Mouse (Mus musculus) heart, embryonic 14.5 days (tissue): Measurements from ENCODE around the gene Xpnpep1. TPM values are rescaled to one million over a fixed set of nuclear protein-coding genes. Genes with fewer than 3 reads are reported as not detected.
A peak's percentile ranks its signal among the peaks of the same experiment; 100 is the strongest.

ENCODE experiments used
- ATAC-seq: fragments of 200-750 bp; cut with Nextera tagmentation; 2 replicates; pipeline ENCODE4 v1.8.0; 2017; ENCODE audit warnings: low read depth, moderate TSS enrichment; ENCODE audit not compliant: insufficient number of reproducible peaks, insufficient read depth, low FRiP score
- H3K27ac ChIP-seq, 2 experiments: fragments of 200-500 bp in 1 of 2; fragments of 300-500 bp in 1 of 2; sonication (generic) in 1 of 2; replicated peaks in 1 of 2; 2 replicates each; pipeline ENCODE4 v1.5.1; 2012 to 2014; ENCODE audit warnings: low read depth in 2 of 2, low read length in 2 of 2, control low read depth in 1 of 2, mild to moderate bottlenecking in 1 of 2, mixed read lengths in 1 of 2; ENCODE audit not compliant: control insufficient read depth in 1 of 2, insufficient read depth in 1 of 2
- H3K27me3 ChIP-seq: fragments of 300-500 bp; sonication (generic); 2 replicates; pipeline ENCODE4 v1.6.1; 2014; ENCODE audit warnings: mild to moderate bottlenecking, low read length, control low read depth; ENCODE audit not compliant: control insufficient read depth, insufficient read depth
- H3K36me3 ChIP-seq: fragments of 300-500 bp; sonication (generic); 2 replicates; pipeline ENCODE4 v1.6.1; 2014; ENCODE audit warnings: mild to moderate bottlenecking, control low read depth, low read length, mixed read lengths; ENCODE audit not compliant: control insufficient read depth, insufficient read depth
- H3K4me1 ChIP-seq, 2 experiments: fragments of 200-500 bp in 1 of 2; fragments of 300-500 bp in 1 of 2; sonication (generic) in 1 of 2; 2 replicates each; pipeline ENCODE4 v1.6.1; 2012 to 2014; ENCODE audit warnings: low read length in 2 of 2, control low read depth in 1 of 2, mixed read lengths in 1 of 2; ENCODE audit not compliant: control insufficient read depth in 2 of 2, insufficient read depth in 2 of 2
- H3K4me2 ChIP-seq: fragments of 300-500 bp; sonication (generic); 2 replicates; pipeline ENCODE4 v1.6.1; 2014; ENCODE audit warnings: mild to moderate bottlenecking, low read length
- H3K4me3 ChIP-seq, 2 experiments: fragments of 200-500 bp in 1 of 2; fragments of 300-500 bp in 1 of 2; sonication (generic) in 1 of 2; 2 replicates each; pipeline ENCODE4 v1.5.1; 2012 to 2014; ENCODE audit warnings: low read length in 2 of 2, mild to moderate bottlenecking in 2 of 2, control low read depth in 1 of 2, low read depth in 1 of 2, moderate library complexity in 1 of 2; ENCODE audit not compliant: control insufficient read depth in 1 of 2, insufficient read depth in 1 of 2
- H3K9ac ChIP-seq: fragments of 300-500 bp; sonication (generic); 2 replicates; pipeline ENCODE4 v1.6.1; 2014; ENCODE audit warnings: mild to moderate bottlenecking, low read length
- H3K9me3 ChIP-seq: fragments of 300-500 bp; sonication (generic); 2 replicates; pipeline ENCODE4 v1.6.1; 2016; ENCODE audit warnings: low read length, control low read depth; ENCODE audit not compliant: control insufficient read depth
- WGBS: fragments of 180-500 bp; shearing (Covaris S2); extraction: QIAGEN DNeasy Blood & Tissue Kit; methylation state at CpG from one replicate; pipeline ENCODE4 v1.1.7; 2014; 5-methylcytosine and 5-hydroxymethylcytosine counted together
- polyA plus RNA-seq: library from polyadenylated mRNA; unstranded; fragments of >200 nt; fragmentation: Nextera tagmentation; extraction: Ambion mirVana; gene quantifications from 2 replicates; pipeline ENCODE4 v1.2.1, GENCODE M21; 2014

Xpnpep1 gene
- polyA plus RNA-seq, 1 experiment from 2014 or later: 159 TPM

GRCm38 (mm10) chr19:53008020-53008705 is 31.9 kb downstream of the Xpnpep1 start:
- H3K27ac ChIP-seq: peak overlapping the region; percentile 92 to 94
- no peaks in the 10 kb centered on the region for H3K27me3 ChIP-seq
- H3K4me1 ChIP-seq: peaks cover 45 to 50% of the 10 kb centered on the region in 2 experiments
- H3K4me3 ChIP-seq: no peak overlapping the region
- H3K36me3 ChIP-seq: peaks cover 90% of the 10 kb centered on the region
- peak overlapping the region; percentile 34 for H3K4me2 ChIP-seq
- H3K9ac ChIP-seq: peak overlapping the region; percentile 45
- WGBS: 11% methylated on average over 6 of the region's 6 CpGs
- peak; percentile 86 for ATAC-seq
- no peaks in the 10 kb centered on the region for H3K9me3 ChIP-seq

- no peaks in the 10 kb centered on the region for H3K9me3 ChIP-seq
- peaks cover 37 to 41% of the 10 kb centered on the region in 2 experiments for H3K4me1 ChIP-seq
- 95% methylated on average over 19 of the region's 19 CpGs for WGBS
- no peak overlapping the region for H3K9ac ChIP-seq
- H3K36me3 ChIP-seq: peaks cover 90% of the 10 kb centered on the region
- ATAC-seq: no peak
- no peak overlapping the region for H3K4me2 ChIP-seq
- H3K27ac ChIP-seq: no peak overlapping the region
- H3K4me3 ChIP-seq: no peak overlapping the region
- no peaks in the 10 kb centered on the region for H3K27me3 ChIP-seq
Measured at GRCm38 (mm10) chr19:53005978-53006377, 34.0 kb downstream of the Xpnpep1 start.

- no peak overlapping the region for H3K4me2 ChIP-seq
- WGBS: 93% methylated on average over 22 of the region's 22 CpGs
- no peak for ATAC-seq
Measured at GRCm38 (mm10) chr19:53003554-53004365, 36.3 kb downstream of the Xpnpep1 start.

GRCm38 (mm10) chr19:53002166-53003095 is 37.6 kb downstream of the Xpnpep1 start:
- Histone ChIP-seq H3K27ac (no peak overlapping the region; a peak in 1 of 4 replicates), H3K27me3 (no peaks in the 10 kb centered on the region), H3K36me3 (peaks cover 100% of the 10 kb centered on the region), H3K4me1 (peaks cover 6 to 10% of the 10 kb centered on the region in 2 experiments), H3K9me3 (no peaks in the 10 kb centered on the region), H3K4me2 (no peak overlapping the region), H3K4me3 (no peak overlapping the region), H3K9ac (no peak overlapping the region)
- no peak for ATAC-seq
- 75% methylated on average over 23 of the region's 23 CpGs for WGBS

More at GRCm38 (mm10) chr19:53003554-53004365, 36.3 kb downstream of the Xpnpep1 start:
- peaks cover 92% of the 10 kb centered on the region for H3K36me3 ChIP-seq
- no peak overlapping the region for H3K27ac ChIP-seq
- H3K27me3 ChIP-seq: no peaks in the 10 kb centered on the region
- H3K4me3 ChIP-seq: no peak overlapping the region
- H3K9ac ChIP-seq: no peak overlapping the region
- H3K9me3 ChIP-seq: no peaks in the 10 kb centered on the region
- H3K4me1 ChIP-seq: peaks cover 19 to 21% of the 10 kb centered on the region in 2 experiments

- 65% methylated on average over 11 of the region's 11 CpGs for WGBS
- peaks cover 71% of the 10 kb centered on the region for H3K36me3 ChIP-seq
- no peak for ATAC-seq
Measured at GRCm38 (mm10) chr19:52992880-52993440, 47.1 kb downstream of the Xpnpep1 start.

GRCm38 (mm10) chr19:52991924-52992323 is 48.1 kb downstream of the Xpnpep1 start:
- no peak overlapping the region for H3K27ac ChIP-seq
- no peaks in the 10 kb centered on the region for H3K9me3 ChIP-seq
- no peak overlapping the region for H3K4me2 ChIP-seq
- WGBS: 66% methylated on average over 10 of the region's 10 CpGs
- peaks cover 5 to 9% of the 10 kb centered on the region in 2 experiments; a peak in 3 of 4 replicates for H3K4me1 ChIP-seq
- peaks cover 61% of the 10 kb centered on the region for H3K36me3 ChIP-seq
- H3K4me3 ChIP-seq: no peak overlapping the region
- ATAC-seq: no peak
- H3K9ac ChIP-seq: no peak overlapping the region
- no peaks in the 10 kb centered on the region for H3K27me3 ChIP-seq

More at GRCm38 (mm10) chr19:52992880-52993440, 47.1 kb downstream of the Xpnpep1 start:
- Histone ChIP-seq H3K4me1 (peaks cover 5 to 9% of the 10 kb centered on the region in 2 experiments; a peak in 3 of 4 replicates), H3K9ac (no peak overlapping the region), H3K4me3 (no peak overlapping the region), H3K9me3 (no peaks in the 10 kb centered on the region), H3K27me3 (no peaks in the 10 kb centered on the region), H3K4me2 (no peak overlapping the region), H3K27ac (no peak overlapping the region)
